Mouse (Mus musculus) layer of hippocampus, adult 6 months (tissue): Measurements from ENCODE around the gene Xcr1. TPM values are rescaled to one million over a fixed set of nuclear protein-coding genes. Genes with fewer than 3 reads are reported as not detected.

Source experiments
- long read RNA-seq, 2 experiments: library from polyadenylated mRNA; unstranded; transcript quantifications; one replicate each; pipeline ENCODE4 v2.0.0; 2019 to 2020
- polyA plus RNA-seq: library from polyadenylated mRNA; unstranded; fragments of <200 nt; fragmentation: Nextera tagmentation; gene quantifications from 2 replicates; pipeline ENCODE4 v1.2.3, GENCODE M21; 2021

Xcr1 gene
- not detected in 2 replicates for polyA plus RNA-seq
- long read RNA-seq, experiment 1, result 0 reads
- long read RNA-seq, experiment 2, result 0 reads

GRCm38 (mm10) chr9:123861929-123862328 lies at the start of gene Xcr1:
Gene Xcr1 (minus strand): TSS chr9:123862029.

GRCm38 (mm10) chr9:123851713-123852448 lies 9.9 kb downstream of the Xcr1 start, which contains the start of gene Fyco1:
Gene Fyco1 (minus strand): TSS chr9:123851899.

GRCm38 (mm10) chr9:123806267-123806666 lies 55.6 kb downstream of the Xcr1 start, which contains the start of gene Cxcr6:
Gene Cxcr6 (plus strand): TSS chr9:123806475.

Other genes with a start within 250 kb of the Xcr1 start
- gene Slc6a20b, start 229.5 kb downstream of the Xcr1 start, polyA plus RNA-seq, result 0.03 TPM in 2 replicates
- 0.09 and 0.10 TPM in 2 replicates for gene Ccr9, start 183.6 kb downstream of the Xcr1 start, polyA plus RNA-seq
- gene Slc6a20a, start 183.1 kb downstream of the Xcr1 start, polyA plus RNA-seq, result 8.3 and 8.9 TPM in 2 replicates
- gene Lztfl1, start 144.3 kb downstream of the Xcr1 start, polyA plus RNA-seq, result 39.1 and 44.1 TPM in 2 replicates
- gene Cxcr6, start 55.6 kb downstream of the Xcr1 start, polyA plus RNA-seq, result 0.16 TPM in 1 of 2 replicates, not detected in the other
- gene Fyco1, start 10.1 kb downstream of the Xcr1 start, polyA plus RNA-seq, result 5.0 and 7.6 TPM in 2 replicates
- gene Ccr1, start 106.7 kb upstream of the Xcr1 start, polyA plus RNA-seq, result 0.05 and 0.11 TPM in 2 replicates
- gene Ccr1l1, start 116.4 kb upstream of the Xcr1 start, polyA plus RNA-seq, result not detected in 2 replicates
- gene Ccr3, start 159.9 kb upstream of the Xcr1 start, polyA plus RNA-seq, result not detected in 2 replicates
- gene Ccr2, start 239.9 kb upstream of the Xcr1 start, polyA plus RNA-seq, result 0.04 TPM in 2 replicates